Mouse (Mus musculus): ENCODE measurements around the gene Snrpc. TPM values are rescaled to one million over a fixed set of nuclear protein-coding genes. Genes with fewer than 3 reads are reported as not detected.

Gene Snrpc
- polyA plus RNA-seq, 1 experiment from 2014 or later: 362 TPM

- H3K36me3 ChIP-seq: no peaks in the 10 kb centered on the region
- H3K9me3 ChIP-seq: no peaks in the 10 kb centered on the region
- peak; percentile 79 for ATAC-seq (ENCODE audit: insufficient number of reproducible peaks, insufficient read depth, low FRiP score, low TSS enrichment, low read depth)
- H3K27me3 ChIP-seq: no peaks in the 10 kb centered on the region
- peak overlapping the region; percentile 82 for H3K27ac ChIP-seq
- H3K4me3 ChIP-seq: peak overlapping the region; percentile 98
- peak overlapping the region; percentile 87 for H3K4me2 ChIP-seq
- H3K9ac ChIP-seq: peak overlapping the region; percentile 97
- WGBS: under 1% methylated on average over 37 of the region's 62 CpGs
- peaks cover 27% of the 10 kb centered on the region for H3K4me1 ChIP-seq
Observed at GRCm38 (mm10) chr17:27819971-27820567, 17.9 kb upstream of the Snrpc start.

- WGBS: 2% methylated on average over 42 of the region's 56 CpGs
- peak within 1 kb of the TSS; percentile 98 for H3K4me3 ChIP-seq
- H3K9me3 ChIP-seq: no peaks in the 10 kb centered on the region
- no peaks in the 10 kb centered on the region for H3K36me3 ChIP-seq
- peak within 1 kb of the TSS; percentile 97 for H3K9ac ChIP-seq
- H3K4me1 ChIP-seq: peaks cover 33% of the 10 kb centered on the region
- peak within 1 kb of the TSS; percentile 87 for H3K4me2 ChIP-seq
- no peaks in the 10 kb centered on the region for H3K27me3 ChIP-seq
- peak within 1 kb of the TSS; percentile 85 for H3K27ac ChIP-seq
- peak; percentile 90 for ATAC-seq (ENCODE audit: insufficient number of reproducible peaks, insufficient read depth, low FRiP score, low TSS enrichment, low read depth)
Observed at GRCm38 (mm10) chr17:27820568-27821406, 17.2 kb upstream of the Snrpc start, which contains the start of gene D17Wsu92e. TSS of gene D17Wsu92e (minus strand) at chr17:27820648.

- WGBS: 66% methylated on average over 9 of the region's 9 CpGs
- no peak for ATAC-seq (ENCODE audit: insufficient number of reproducible peaks, insufficient read depth, low FRiP score, low TSS enrichment, low read depth)
- H3K9ac ChIP-seq: peak overlapping the region; percentile 97
- peak overlapping the region; percentile 85 for H3K27ac ChIP-seq
- peak overlapping the region; percentile 68 for H3K4me2 ChIP-seq
- no peaks in the 10 kb centered on the region for H3K9me3 ChIP-seq
- no peaks in the 10 kb centered on the region for H3K27me3 ChIP-seq
- H3K36me3 ChIP-seq: no peaks in the 10 kb centered on the region
- peak overlapping the region; percentile 98 for H3K4me3 ChIP-seq
- peaks cover 40% of the 10 kb centered on the region for H3K4me1 ChIP-seq
Observed at GRCm38 (mm10) chr17:27821407-27822338, 16.3 kb upstream of the Snrpc start.

- H3K27me3 ChIP-seq: no peaks in the 10 kb centered on the region
- peaks cover 42% of the 10 kb centered on the region for H3K4me1 ChIP-seq
- no peaks in the 10 kb centered on the region for H3K9me3 ChIP-seq
- H3K27ac ChIP-seq: no peak overlapping the region
- 72% methylated on average over 9 of the region's 9 CpGs for WGBS
- H3K9ac ChIP-seq: no peak overlapping the region
- H3K4me3 ChIP-seq: no peak overlapping the region
- H3K36me3 ChIP-seq: no peaks in the 10 kb centered on the region
- no peak overlapping the region for H3K4me2 ChIP-seq
- no peak for ATAC-seq (ENCODE audit: insufficient number of reproducible peaks, insufficient read depth, low FRiP score, low TSS enrichment, low read depth)
Observed at GRCm38 (mm10) chr17:27823142-27823905, 14.6 kb upstream of the Snrpc start.

- no peak for ATAC-seq (ENCODE audit: insufficient number of reproducible peaks, insufficient read depth, low FRiP score, low TSS enrichment, low read depth)
- no peaks in the 10 kb centered on the region for H3K9me3 ChIP-seq
- no peaks in the 10 kb centered on the region for H3K36me3 ChIP-seq
- H3K9ac ChIP-seq: no peak overlapping the region
- H3K27ac ChIP-seq: no peak overlapping the region
- WGBS: 64% methylated on average over 1 of the region's 1 CpGs
- H3K4me3 ChIP-seq: no peak overlapping the region
- no peak overlapping the region; the same call in 1 of the 2 replicates for H3K4me2 ChIP-seq
- H3K4me1 ChIP-seq: peaks cover 30% of the 10 kb centered on the region
- no peaks in the 10 kb centered on the region for H3K27me3 ChIP-seq
Observed at GRCm38 (mm10) chr17:27824941-27825340, 13.0 kb upstream of the Snrpc start.

GRCm38 (mm10) chr17:27825539-27825938 lies 12.4 kb upstream of the Snrpc start:
- ATAC-seq (ENCODE audit: insufficient number of reproducible peaks, insufficient read depth, low FRiP score, low TSS enrichment, low read depth): no peak
- 21% methylated on average over 3 of the region's 3 CpGs for WGBS
- no peak overlapping the region for H3K9ac ChIP-seq
- H3K4me2 ChIP-seq: peak overlapping the region; percentile 61
- H3K4me1 ChIP-seq: peaks cover 30% of the 10 kb centered on the region
- no peaks in the 10 kb centered on the region for H3K36me3 ChIP-seq
- H3K27ac ChIP-seq: no peak overlapping the region
- H3K27me3 ChIP-seq: no peaks in the 10 kb centered on the region
- no peaks in the 10 kb centered on the region for H3K9me3 ChIP-seq
- H3K4me3 ChIP-seq: peak overlapping the region; percentile 36; the same call in 1 of the 2 replicates

GRCm38 (mm10) chr17:27825984-27826905 lies 11.7 kb upstream of the Snrpc start:
- peaks cover 28% of the 10 kb centered on the region for H3K4me1 ChIP-seq
- ATAC-seq (ENCODE audit: insufficient number of reproducible peaks, insufficient read depth, low FRiP score, low TSS enrichment, low read depth): peak; percentile 48
- peak overlapping the region; percentile 36 for H3K4me3 ChIP-seq
- no peaks in the 10 kb centered on the region for H3K27me3 ChIP-seq
- 0 out of 2 replicates have a peak overlapping the region, but pooled peaks have one; percentile 62 for H3K9ac ChIP-seq
- peak overlapping the region; percentile 61 for H3K4me2 ChIP-seq
- H3K27ac ChIP-seq: peak overlapping the region; percentile 63
- WGBS: 3% methylated on average over 22 of the region's 22 CpGs
- no peaks in the 10 kb centered on the region for H3K9me3 ChIP-seq
- no peaks in the 10 kb centered on the region for H3K36me3 ChIP-seq

GRCm38 (mm10) chr17:27826908-27827383 lies 11.0 kb upstream of the Snrpc start:
- H3K4me3 ChIP-seq: peak overlapping the region; percentile 36
- WGBS: 2% methylated on average over 9 of the region's 9 CpGs
- peak overlapping the region; percentile 61 for H3K4me2 ChIP-seq
- no peaks in the 10 kb centered on the region for H3K27me3 ChIP-seq
- H3K9ac ChIP-seq: peak overlapping the region; percentile 62; the same call in 1 of the 2 replicates
- ATAC-seq (ENCODE audit: insufficient number of reproducible peaks, insufficient read depth, low FRiP score, low TSS enrichment, low read depth): no peak
- peak overlapping the region; percentile 63 for H3K27ac ChIP-seq
- no peaks in the 10 kb centered on the region for H3K36me3 ChIP-seq
- H3K9me3 ChIP-seq: no peaks in the 10 kb centered on the region
- peaks cover 21% of the 10 kb centered on the region; the same call in 1 of the 2 replicates for H3K4me1 ChIP-seq

GRCm38 (mm10) chr17:27827511-27827910 lies 10.4 kb upstream of the Snrpc start:
- H3K4me3 ChIP-seq: no peak overlapping the region
- no peak for ATAC-seq (ENCODE audit: insufficient number of reproducible peaks, insufficient read depth, low FRiP score, low TSS enrichment, low read depth)
- no peaks in the 10 kb centered on the region for H3K9me3 ChIP-seq
- no peaks in the 10 kb centered on the region for H3K27me3 ChIP-seq
- H3K4me2 ChIP-seq: peak overlapping the region; percentile 61
- peaks cover 21% of the 10 kb centered on the region; the same call in 1 of the 2 replicates for H3K4me1 ChIP-seq
- no peak overlapping the region for H3K27ac ChIP-seq
- WGBS: 25% methylated on average over 6 of the region's 6 CpGs
- no peaks in the 10 kb centered on the region for H3K36me3 ChIP-seq
- H3K9ac ChIP-seq: no peak overlapping the region

GRCm38 (mm10) chr17:27830411-27830810 lies 7.5 kb upstream of the Snrpc start:
- no peak overlapping the region for H3K4me2 ChIP-seq
- ATAC-seq (ENCODE audit: insufficient number of reproducible peaks, insufficient read depth, low FRiP score, low TSS enrichment, low read depth): no peak
- H3K27me3 ChIP-seq: no peaks in the 10 kb centered on the region
- no peak overlapping the region for H3K27ac ChIP-seq
- 53% methylated on average over 7 of the region's 7 CpGs for WGBS
- no peaks in the 10 kb centered on the region for H3K9me3 ChIP-seq
- peaks cover 18% of the 10 kb centered on the region; the same call in 1 of the 2 replicates for H3K4me1 ChIP-seq
- no peak overlapping the region for H3K4me3 ChIP-seq
- no peak overlapping the region for H3K9ac ChIP-seq
- no peaks in the 10 kb centered on the region for H3K36me3 ChIP-seq

All from embryonic facial prominence, embryonic 13.5 days (tissue).